Mouse (Mus musculus) heart, adult 9 months (tissue): ENCODE data around the gene E130218I03Rik.
A peak's percentile ranks its signal among the peaks of the same experiment; 100 is the strongest.
"Not testable (repeated sequence)": the region's sequence is repeated elsewhere in the genome, so short reads cannot be mapped to it uniquely, and the experiment has no call there.

Source experiments
- DNase-seq, 2 experiments: peaks; one replicate each; pipeline ENCODE4 v3.0.0; 2022; ENCODE audit warnings: low spot score in 2 of 2

Gene E130218I03Rik

DNA sequence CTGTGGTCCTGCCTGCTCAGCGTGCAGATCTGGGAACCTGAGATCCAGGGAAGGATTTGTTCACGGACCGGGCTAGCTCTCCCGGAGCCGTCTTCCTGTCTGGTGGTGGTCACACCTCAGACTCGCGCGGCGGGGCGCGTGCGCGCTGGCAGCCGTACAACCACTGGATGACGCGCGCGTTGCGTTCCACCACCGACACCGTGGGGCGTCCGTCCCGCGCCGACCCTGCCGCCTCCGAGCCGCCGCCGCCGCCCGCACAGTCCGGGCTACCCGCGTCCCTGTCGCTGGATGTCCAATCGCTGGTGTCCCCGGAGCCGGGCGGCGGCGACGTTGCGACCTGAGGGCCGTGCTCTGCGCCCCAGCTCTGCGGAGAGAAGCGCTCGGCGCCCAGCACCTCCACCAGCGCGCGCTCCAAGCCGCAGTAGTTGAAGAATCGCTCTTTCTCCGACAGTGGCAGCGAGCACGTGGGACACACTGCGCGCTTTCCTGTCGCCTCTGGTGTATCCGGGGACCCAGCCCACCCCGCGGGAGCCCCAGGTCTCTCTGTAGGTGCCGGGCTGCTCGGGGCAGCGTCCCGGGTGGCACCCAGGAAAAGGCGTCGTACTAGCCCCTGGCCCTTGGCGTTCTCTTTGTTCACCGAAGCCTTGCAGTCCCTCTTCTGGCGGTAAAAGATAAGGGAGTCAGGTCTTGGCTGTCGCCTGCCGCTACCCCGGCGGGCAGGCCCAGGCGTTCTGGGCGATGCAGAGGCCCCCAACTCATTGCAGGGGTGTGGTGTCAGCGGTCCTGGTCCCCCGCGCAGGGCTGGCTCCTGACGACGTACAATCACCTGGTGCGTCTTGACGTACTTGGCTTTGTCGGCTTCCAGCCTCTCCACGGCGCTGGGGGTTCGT lies 8.0 kb downstream of the E130218I03Rik start:
- no peak for DNase-seq

GRCm38 (mm10) chr4:134252131-134252910 lies 8.9 kb downstream of the E130218I03Rik start:
- DNase-seq = no peak

DNA sequence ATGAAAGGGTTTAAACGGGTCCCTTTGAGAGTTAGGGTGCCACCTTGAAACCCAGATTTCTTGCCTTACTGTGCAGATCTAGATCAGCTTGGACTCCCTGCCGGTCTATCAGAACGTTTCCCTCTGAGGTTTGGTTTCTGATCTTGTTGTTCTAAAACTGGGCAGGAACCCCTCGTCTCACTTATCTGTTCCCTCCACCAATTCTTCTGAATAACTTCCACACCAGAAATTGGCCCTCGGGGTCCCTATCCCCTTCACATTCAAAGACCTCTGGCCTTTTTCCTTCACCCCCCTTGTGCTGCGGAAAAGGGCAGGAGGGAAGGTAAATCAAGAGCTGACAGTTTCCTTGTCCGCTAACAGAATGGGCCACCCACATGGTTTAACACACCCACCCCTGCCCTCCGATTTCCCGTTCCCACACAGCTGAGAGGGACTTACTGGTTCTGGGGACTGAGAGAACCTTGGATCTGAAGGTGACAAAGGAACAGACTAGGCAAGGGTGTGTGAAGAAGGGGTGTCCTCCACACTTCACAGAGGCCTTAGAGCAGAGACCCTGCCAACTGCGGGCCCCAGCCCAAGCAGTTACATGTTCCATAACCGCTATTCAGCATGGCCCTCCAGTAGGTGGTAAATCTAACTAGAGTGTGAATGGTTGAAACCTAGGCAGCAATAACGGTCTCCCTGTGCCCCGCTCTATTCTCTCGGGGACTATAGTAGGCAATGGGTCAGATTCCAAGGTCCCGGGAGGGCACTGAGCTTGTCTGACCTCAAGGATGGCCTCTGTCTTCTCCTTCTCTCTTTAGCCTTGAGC lies 9.7 kb downstream of the E130218I03Rik start:
- no peak for DNase-seq

- DNase-seq = peak in 1 of 2 experiments; percentile 33
These were observed 10.4 kb downstream of the E130218I03Rik start, which contains the start of gene Grrp1 for GRCm38 (mm10) chr4:134253722-134254324. Grrp1 (minus strand) TSS chr4:134254106.

DNA sequence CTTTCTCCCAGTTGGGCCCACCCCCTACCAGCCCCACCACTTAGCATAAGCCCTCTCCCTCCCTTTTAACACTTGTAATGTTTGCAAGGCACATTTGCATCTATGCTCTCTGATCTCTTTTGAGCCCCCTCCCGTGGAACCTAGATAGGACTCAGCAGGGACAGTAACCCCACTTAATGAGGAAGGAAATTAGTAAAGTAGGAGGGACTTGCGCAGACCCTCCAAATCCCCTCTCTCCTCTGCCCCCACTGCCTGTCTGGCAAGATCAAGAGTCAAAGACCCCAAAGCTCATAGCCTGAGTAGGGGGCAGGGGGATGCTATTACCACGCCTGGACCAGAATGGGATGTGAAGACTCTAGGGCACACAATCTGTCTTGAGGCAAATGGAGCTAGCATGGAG lies 11.4 kb downstream of the E130218I03Rik start:
- no peak for DNase-seq

GRCm38 (mm10) chr4:134255854-134256253 lies 12.4 kb downstream of the E130218I03Rik start:
- no peak for DNase-seq

DNA sequence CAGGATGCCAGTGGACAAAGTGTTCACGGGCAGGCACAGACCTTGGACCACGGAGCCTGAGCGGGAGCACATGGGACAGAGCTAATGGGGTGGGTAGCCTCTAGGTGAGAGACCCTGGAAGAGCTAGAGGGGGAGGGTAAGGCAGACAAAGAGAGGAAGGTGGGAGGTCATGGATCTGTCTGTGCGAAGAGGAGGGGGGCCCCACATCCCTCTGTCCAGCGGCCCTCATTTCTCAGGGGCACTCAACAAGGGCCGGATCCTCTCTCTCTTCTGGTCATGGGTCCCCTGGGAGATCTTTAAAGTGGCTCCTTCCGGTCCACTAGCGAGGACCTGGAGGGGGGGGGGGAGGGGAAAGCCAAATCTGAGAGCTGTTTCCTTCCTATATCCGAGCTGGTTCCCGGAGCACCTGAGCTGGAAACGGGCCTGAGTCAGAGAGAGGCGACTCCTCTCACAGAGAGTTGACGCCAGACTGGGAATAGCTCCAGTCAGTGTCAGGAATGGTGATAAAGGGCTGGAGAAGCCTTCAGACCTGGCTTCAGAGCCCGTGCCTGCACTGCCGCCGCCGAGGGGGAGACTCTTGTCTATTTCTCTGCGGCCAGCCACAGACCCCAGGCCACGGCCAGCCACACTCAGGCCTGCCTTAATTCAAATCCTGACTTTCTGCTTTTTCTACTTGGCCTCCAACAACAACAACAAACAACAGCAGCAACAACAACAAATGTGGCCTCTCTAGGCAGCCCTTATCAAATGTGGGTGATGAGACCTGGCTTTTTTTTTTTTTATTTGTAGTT lies 13.1 kb downstream of the E130218I03Rik start:
- DNase-seq = peak; percentile 33 to 55

DNA sequence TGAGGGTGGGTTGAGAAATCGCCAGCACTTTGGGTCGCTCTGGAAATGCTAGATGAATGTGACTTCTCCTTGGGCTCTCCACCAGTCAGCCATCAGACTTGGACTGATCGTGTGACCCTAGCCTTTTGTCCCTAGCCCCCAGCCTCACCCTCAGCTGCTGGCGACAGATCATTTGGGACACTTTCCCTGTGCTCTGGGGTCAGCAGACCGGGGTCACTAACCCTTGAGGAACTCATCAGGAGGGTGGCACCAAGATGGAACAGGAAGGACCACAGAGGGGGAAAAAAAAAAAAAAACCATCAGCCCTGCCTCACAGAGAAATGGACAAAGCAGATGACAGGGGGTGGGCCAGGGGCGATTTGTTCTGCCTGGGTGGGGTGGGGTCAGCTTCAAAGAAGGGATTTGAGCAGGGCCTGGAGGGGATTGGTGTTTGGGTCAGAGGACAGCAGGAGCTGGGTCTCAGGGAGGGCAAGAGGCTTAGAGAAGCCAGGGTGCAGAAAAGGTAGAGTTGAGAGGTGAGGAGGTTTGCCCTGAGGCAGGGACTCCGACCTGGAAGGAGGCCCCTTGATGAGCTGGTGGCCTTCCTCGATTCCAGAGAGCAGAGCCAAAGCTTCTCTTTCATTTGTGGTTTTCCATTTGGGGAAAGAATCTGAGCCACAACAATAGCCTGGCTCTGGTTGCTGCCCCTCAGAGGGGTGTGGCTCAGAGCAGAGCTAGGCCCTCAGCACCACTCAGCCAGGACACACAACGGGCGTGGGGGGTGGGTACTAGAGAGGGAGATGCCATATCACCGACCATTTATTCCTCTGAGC lies 13.9 kb downstream of the E130218I03Rik start:
- no peak for DNase-seq

- DNase-seq = no peak
These were observed 14.9 kb downstream of the E130218I03Rik start for GRCm38 (mm10) chr4:134258354-134258753.

DNA sequence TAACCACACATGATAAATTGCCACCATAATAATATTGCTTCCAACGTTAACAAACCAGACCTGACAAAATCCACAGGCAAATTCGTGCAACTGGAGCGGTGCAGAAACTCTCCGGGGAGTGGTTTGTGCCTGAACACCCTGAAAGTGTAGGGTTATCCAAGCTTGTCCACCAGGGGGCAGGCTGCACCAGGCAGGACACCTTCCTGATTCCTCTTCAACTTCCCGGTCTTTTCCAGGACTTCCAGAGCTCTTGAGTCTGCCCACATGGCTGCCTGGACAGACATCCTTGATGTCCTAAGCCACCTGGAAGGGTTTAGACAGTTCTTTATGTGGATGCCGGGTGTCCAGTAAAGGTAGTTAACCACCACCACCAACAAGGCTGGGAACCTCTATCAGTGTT lies 19.7 kb downstream of the E130218I03Rik start:
- DNase-seq = peak in 1 of 2 experiments; percentile 57

DNA sequence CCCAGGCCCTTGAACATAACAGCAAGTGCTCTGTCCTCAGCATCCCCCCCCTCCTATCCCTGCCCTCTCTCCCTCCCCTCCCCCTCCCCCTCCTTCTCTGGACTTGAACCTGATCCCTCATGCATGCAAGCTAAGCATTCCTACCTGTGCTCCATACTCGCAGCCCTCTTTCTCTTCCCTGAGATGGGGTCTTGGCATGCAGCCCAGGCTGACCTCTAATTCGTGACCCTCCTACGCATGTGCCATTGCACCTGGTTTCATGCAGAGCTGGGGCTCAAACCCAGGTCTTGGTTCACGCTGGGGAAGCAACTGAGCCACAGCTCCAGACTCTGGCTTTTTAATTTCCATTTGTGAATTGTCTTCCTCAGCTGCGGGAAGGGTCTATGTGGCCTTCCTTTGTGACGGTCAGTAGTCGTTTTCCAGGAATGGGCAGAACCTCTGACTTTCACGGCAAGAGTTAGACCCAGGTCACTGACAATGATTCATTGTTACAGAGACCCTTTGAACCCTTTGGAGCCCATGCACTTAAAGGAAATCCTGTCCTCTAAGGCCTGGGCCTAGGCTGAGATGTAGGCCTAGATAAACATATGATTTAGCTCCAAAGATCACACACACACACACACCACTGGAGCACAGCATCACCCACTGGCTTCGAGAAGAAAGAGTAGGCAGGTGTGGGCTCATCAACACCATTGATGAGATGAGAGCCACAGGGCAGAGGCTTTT lies 22.6 kb downstream of the E130218I03Rik start:
- peak in 1 of 2 experiments; percentile 1 for DNase-seq

DNA sequence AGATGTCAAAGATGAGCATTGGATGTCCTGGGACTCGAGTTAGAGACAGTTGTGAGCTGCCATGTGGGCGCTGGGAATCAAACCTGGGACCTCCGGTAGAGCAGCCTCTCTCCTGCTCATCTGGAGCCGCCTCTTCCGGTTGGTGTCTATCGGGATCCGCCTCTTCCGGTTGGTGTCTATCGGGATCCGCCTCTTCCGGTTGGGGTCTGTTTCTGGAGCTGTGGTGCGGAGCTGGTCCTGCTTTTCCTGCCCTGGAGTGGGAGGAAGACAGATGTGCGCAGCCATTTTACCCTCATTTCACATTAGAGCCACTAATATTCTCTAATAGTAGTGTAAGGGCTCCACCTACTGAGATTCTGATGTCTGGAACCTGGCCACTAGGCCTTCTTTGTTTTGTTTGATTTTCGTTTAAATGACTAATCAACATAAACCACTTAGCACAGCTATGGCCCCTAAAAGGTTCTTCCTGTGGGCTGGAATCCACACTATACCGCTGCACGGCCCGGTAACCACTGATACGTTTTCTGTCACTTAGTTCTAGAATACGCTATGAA lies 24.7 kb downstream of the E130218I03Rik start:
- peak in 1 of 2 experiments; percentile 10 for DNase-seq

DNA sequence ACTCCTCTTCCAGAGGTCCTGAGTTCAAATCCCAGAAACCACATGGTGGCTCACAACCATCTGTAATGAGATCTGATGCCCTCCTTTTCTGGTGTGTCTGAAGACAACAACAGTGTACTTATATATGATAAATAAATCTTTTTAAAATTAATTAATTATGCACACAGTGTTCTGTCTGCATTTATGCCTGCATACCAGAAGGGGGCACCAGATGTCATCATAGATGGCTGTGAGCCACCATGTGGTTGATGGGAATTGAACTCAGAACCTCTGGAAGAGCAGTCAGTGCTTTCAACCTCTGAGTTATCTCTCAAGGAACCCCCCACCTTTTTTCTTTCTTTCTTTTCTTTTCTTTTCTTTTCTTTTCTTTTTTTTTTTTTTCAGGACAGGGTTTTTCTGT lies 26.2 kb downstream of the E130218I03Rik start:
- not testable (repeated sequence) for DNase-seq

DNA sequence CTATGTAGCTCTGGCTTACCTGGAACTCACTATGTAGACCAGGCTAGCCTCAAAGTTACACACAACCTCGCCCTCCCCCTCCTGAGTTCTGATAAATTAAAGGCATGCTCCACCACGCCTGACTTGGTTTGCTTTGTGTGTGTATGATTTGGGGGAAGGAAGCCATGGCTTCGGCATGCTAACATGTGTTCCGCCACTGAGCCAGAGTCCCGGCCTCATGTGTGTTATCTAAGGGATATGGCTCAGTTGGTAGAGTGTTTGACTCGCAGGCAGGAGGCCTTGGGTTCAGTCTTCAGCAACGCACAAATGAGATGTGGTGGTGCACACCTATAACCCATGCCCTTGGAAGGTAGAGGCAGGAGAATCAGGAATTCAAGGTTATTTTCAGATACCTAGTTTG lies 28.5 kb downstream of the E130218I03Rik start:
- no peak for DNase-seq

DNA sequence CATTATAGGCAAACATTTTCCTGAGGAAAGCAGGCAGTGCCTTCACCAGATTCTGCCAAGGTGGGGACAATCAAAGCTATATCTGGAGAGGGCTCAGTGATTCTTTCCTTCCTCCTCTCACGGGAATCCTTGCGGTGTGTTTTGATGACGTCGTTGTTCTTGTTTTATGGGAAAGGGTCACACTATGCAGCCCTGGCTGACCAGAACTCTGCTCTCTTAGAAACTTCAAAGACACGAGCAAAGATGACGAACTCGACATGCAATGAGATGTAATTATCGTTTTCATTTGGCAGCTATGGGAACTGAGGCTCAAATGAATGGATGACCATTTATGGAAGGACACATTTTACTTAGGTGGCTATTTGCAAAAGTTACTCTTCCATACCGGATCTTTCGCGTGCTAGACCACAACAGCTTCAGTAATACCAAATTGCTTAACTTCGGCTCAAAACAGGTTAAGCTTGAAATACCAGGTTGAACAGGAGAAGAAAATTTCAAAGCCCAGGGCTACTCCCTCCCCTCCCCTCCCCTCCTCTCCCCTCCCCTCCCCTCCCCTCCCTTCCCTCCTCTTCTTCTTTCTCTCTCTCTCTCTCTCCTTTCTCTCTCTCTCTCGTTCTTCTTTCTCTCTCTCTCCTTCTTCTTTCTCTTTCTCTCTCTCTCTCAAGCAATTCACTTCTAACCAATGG lies 29.4 kb downstream of the E130218I03Rik start:
- DNase-seq = no peak

DNA sequence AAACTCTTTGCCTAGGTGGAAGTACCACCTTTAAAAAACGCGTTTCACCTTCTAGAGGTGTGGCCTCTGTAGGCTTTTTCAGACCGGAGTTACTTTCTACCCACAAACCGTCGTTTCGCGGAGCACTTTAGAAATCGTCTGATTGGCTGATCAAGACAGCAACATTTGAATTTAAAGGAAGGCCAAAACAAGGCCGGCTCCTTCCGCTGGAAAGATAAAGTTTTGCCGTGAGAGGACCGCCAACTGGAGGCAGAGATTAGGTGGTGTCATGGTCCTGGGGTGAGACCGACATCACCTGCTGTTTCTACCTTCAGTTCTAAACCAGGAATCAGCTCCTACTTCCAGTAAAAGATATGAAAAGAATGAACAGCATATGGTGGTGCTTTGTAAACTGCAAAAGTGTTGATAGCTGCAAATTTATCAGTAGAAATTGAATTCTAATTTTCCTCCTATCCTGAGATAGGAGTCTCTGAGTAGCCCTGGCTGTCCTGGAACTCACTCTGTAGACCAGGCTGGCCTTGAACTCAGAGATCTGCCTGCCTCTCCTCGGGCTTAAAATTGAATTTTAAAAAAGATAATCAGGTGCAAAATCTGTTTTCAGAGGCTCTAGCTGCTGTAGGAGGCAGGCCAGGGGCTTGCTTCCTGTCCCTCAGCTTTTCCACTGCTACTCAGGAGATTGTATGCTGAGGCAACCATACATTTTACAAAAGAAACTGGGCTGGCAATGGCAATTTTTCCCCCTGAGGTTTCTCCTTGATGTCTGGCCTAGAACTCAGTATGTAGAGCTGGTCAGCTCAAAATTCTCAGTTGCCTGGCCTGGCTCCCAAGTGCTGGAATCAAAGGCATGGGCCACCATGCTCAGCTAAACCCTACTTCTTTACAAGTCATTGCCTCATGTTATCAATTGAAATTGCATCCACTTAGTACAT lies 30.2 kb downstream of the E130218I03Rik start:
- no peak for DNase-seq

- DNase-seq = no peak
These were observed 41.5 kb downstream of the E130218I03Rik start for GRCm38 (mm10) chr4:134284942-134285341.
